Mouse (Mus musculus) right cerebral cortex, postnatal 14 days (tissue): Measurements from ENCODE around the gene F13a1.

Source experiments
- DNase-seq: peaks from one replicate; pipeline ENCODE4 v3.0.0; 2022

Gene F13a1

GRCm38 (mm10) chr13:37050126-37050525 lies at the start of gene F13a1:
Gene F13a1, minus strand, starts transcription at chr13:37050244.
- no peak for DNase-seq

DNA sequence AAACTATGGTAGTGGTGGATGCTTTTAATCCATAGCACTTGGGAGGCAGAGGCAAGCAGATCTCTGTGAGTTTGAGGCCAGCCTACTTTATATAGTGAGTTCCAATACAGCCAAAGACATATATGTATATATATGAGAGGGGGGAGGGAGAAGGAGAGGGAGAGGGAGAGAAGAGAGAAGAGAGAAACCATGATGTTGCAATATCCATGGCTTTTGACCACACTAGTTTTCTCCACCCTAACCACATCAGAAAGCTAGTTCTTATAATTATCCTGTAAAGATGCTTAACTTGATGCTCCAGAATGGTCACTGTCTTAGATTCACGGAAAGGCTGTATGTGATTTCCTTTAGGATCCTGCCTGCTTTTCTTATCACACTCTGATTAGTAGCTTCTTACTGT lies 41.6 kb upstream of the F13a1 start:
- no peak for DNase-seq

DNA sequence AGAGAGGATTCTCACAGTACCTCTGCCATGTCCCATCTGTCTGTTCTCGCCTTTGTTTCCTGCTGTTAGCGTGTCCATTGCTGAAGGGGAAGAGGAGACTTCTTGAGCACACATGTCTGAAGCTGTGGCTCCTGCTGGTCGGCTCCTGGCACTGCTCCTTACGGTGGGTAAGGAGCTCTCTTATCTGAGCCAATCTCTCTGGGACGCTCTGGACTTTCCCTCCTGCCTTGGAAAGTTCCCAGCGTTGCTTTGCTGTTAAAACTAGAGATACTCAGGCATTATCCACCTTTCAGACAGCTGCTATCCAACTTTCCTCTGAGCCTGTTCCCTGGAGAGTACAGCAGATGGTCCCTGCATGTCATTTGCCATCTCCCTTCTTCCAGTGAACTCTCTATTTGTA lies 39.1 kb upstream of the F13a1 start:
- no peak for DNase-seq

DNA sequence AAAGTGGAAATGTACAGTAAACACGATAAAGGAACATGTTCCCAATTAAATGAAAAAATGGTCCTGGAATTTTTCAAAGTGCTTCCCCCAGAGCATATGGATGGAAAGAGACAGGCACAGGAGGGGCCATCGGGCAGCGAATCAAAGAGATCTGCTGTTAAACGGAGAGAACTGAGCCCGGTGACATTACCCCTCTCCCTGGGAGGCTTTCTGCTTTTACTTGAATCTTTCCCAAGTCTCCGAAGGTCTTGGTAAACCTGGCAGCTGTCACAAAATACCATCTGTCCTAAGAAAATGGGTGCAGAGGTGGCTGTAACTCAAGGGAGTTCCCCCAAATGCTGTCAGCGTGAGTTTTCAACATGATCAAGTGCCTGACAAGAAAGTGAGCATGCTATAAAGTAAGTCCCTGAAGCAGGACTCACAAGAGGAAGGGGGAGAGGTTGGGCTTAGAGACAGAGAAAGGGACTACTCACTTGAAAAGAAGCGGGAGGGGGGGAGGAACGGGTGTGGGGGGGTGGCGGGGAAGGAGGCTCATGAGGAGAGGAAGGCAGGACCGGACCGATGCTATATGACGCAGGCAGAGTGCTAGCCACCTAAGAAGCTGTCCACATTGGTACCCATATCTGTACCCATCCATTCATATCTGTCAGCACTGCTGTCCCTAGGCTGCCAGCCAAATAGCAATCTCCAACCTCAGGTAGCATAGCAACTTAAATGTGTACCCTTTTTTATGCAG lies 31.6 kb upstream of the F13a1 start:
- no peak for DNase-seq

DNA sequence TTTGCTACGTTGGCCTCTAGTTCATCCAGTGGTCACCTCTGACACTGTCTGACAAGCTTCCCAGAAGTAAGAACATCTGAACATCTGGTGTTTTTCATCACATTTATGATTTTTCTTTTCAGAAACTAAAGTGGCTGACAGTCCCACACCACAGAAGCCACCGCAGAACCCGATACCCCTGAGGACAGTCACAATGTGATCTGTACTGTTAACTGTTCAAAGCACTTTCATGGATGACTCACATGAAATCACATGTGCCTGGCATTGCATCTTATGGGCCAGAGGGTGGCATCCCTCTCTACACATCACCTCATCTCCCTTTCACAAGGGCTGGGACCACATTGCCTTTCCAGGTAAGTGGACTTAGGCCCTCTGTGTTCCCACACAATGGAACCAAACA lies 21.3 kb upstream of the F13a1 start:
- DNase-seq: no peak

DNA sequence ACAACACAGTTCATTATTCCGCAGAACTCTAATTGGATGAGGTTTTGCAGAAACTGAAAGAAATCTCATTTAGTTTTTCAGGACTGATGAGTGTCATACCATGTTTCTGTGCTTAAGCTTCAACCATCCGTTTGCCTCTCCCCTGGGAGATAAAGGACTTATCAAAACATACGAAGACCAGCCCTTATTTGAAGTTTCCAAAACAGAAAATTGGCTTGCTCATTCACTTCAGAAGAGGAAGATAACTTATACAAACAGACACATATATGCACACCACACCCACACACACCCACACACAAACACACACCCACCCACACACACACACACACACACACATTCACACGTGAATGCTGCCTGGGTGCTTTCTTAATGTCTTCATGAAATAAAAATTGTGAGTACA lies 20.8 kb upstream of the F13a1 start:
- no peak for DNase-seq

GRCm38 (mm10) chr13:37060810-37061209 lies 10.8 kb upstream of the F13a1 start:
- DNase-seq: no peak

- no peak for DNase-seq
Measured at GRCm38 (mm10) chr13:37056662-37057061, 6.6 kb upstream of the F13a1 start.

GRCm38 (mm10) chr13:37049631-37050030 lies 413 bp downstream of the F13a1 start:
- DNase-seq: no peak

DNA sequence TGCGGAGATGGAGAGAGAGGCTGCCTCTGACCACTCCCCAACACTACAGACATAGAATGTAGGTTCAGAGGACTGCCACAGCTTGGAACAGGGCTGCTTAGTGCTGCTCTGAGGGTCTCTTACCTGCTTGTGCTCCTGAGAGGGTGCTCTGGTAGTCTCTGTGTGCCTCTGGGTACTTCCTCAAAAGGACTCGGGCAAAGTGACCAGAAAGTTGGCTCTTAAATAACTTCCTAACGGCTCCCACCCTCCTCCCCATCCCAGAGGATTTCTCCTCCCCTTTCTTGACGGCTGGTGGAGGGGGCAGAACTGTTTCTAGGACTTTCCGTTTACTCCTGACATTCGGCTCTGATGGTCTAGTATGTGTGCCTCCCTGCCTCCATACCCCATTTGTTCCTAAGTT lies 1.0 kb downstream of the F13a1 start:
- no peak for DNase-seq

DNA sequence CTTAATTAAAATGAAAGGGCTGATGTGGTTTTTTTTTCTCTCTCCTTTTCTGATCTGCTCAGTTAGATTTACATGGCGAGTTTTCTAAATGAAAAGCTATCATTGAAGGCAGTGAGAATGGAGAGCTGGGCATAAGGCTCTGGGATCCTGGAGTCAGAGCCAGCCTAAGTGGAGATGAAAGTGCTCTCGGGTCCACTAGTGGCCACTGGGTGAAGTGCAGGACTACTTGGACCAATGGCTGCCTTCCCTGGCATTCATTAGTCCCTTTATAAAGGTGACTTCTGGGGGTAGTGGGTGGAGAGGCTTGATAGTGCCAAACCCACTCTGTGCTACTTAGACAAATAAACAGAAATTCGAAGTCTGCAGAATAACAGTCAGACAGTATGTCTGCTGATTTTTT lies 5.0 kb downstream of the F13a1 start:
- DNase-seq: peak; percentile 19

- DNase-seq: no peak
Measured at GRCm38 (mm10) chr13:37034745-37035144, 15.3 kb downstream of the F13a1 start.

DNA sequence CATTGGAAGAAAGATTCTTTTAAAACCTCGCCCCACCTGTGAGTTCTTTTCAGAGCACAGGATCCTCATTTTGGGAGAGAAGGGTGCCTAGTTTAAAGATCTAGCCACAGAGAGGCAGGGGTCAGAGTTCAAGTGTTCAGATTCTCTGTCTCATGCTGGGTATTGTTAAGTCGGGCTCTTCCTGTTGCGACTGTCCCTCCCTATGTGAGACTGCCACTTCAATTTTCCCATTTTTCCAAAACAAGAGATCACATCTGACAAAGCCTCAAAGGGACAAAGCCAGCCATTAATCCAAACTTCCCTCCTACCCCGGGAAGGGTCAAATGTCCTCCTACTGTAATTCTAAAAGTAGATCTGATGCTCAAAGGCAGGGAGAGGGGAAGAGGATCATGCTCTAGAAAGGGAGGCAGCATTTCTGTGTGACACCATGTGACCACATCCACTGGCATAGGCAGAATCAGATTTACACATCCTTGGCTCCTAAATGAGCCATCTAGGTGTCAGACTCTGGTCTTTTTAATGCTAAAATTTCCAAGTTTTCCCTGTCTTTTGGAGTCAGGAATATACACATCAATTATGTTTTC lies 24.0 kb downstream of the F13a1 start:
- no peak for DNase-seq

DNA sequence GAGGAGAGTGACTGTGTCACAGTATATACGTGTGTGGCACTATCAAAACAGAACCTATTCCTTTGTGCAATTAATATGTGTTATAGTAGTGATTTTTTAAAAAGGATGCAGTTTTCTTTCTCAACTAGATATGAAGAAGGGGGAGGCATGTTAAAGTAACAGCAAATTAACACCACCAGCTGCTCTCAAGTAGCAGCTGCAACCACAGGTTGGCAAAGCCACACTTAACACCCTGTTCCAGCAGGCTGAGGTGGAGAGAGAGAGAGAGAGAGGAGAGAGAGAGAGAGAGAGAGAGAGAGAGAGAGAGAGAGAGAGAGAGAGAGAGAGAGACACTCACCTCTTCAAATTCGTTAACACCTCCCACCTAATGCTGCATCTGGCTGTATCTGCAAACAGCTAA lies 28.5 kb downstream of the F13a1 start:
- DNase-seq: no peak

DNA sequence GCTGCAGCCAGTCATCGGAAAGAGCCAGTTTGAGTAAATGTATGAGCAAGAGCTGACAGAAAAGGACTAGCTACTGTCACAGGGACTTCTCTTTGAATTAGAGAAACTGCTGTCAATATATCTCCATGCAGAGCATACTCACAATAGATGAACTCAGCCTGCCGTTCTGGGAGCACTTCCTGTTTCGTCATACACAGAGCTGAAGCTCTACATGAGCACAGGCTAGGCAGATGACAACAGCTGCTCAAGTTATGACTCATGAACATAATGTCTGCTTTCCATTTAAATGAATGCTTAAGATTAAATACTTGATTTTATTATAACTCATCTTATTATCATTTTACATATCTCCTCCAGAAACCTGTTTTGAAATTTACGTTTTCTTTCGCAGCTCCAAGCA lies 39.3 kb downstream of the F13a1 start:
- DNase-seq: no peak

GRCm38 (mm10) chr13:37006224-37006623 lies 43.8 kb downstream of the F13a1 start:
- no peak for DNase-seq

GRCm38 (mm10) chr13:36999210-36999705 lies 50.8 kb downstream of the F13a1 start:
- no peak for DNase-seq

GRCm38 (mm10) chr13:36993593-36993992 lies 56.5 kb downstream of the F13a1 start:
- no peak for DNase-seq

DNA sequence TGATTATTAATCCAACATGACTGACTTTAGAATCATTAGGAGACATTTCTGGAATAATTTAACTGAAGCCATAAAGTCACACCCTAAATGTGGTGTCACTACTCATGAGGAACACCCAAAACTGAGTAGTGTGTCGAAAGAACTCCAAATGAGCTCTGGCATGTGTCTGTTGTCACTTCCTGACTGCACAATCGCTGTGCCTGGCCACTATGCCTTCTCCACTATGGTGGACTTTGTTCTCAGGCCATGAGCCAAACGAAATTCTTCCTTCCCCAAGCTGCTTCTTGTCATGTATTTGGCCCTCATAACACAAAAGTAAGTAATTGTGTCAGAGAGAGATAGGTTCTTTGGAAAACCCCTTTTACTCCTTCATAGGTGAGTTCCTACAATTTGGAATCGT lies 61.7 kb downstream of the F13a1 start:
- DNase-seq: no peak

DNA sequence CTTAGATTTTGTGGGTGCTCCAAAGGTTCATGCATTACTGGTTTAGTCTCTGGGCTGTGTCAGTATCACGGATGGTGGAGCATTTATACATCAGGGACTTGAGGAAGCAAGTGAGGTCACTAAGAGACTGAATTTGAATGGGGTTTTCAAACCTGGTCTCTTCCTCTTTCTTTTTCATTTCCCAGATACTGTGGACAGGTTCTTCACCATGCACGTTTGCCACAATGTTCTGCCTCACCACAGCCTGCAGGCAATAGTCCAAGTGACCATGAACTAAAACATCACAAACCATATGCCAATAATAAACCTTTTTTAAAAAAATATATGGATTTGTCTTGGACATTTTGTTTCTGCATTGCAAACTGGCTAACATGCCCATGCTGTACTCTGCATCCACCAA lies 77.0 kb downstream of the F13a1 start:
- no peak for DNase-seq

DNA sequence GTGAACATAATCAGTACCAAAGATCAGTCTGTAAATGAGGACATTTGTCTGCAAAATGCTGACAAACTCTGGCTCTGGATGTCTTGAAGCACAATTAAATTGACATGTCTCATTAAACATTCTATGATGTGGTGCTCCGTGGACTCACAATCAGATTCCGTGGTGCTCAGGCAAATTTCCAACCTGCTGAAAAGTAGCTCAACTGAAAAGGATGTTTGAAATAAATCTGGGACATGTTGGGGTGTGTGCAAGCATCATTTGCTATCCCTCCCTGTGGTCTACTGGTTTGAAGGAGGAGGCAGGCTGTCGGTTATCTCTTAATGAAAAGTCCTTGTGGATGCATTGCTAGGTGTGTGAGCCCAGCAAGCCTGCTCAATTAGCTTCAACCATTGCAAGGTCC lies 77.8 kb downstream of the F13a1 start:
- DNase-seq: no peak

DNA sequence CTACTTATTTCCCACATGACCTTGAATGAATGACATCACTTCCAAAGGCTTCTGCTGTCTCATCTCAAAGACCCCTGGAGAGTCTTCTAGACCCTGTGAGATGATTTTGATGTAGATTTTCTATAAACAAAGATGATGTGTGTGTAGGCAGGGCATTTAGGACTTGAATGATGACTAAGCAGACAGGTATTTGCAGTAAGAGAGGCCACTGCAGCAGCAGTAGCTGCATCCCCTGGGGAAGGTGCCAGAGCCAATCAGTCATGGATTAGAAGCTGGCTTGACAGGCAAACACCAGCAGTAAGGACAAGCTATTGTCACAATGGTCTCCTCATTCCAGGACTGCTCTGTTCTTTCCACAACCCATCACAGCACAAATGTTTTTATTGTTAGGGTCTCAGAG lies 87.1 kb downstream of the F13a1 start:
- DNase-seq: no peak

DNA sequence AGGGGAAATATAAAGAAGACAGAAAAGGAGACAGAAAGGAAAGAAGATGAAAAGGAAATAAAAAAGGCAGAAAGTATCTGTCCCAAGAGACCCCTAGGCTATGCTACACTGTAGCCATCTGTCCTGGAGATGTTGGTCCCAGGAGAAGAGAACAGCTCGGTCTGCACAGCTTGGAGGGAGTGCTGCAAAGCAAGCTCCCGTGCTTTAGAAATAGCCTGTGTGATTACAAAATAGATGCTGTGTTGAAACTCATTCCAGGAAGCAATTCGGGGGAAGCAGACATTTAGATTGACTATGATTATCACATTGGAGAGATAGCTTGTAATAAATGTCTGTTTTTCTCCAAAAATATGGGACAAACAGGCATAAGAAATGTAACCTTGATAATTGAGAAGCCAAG lies 91.0 kb downstream of the F13a1 start:
- no peak for DNase-seq

GRCm38 (mm10) chr13:36954937-36955336 lies 95.1 kb downstream of the F13a1 start:
- no peak for DNase-seq

GRCm38 (mm10) chr13:36953676-36954075 lies 96.4 kb downstream of the F13a1 start:
- no peak for DNase-seq
